Mouse (Mus musculus): Measurements from ENCODE around the gene Ptger1. TPM values are rescaled to one million over a fixed set of nuclear protein-coding genes. Genes with fewer than 3 reads are reported as not detected.

Gene Ptger1
- polyA plus RNA-seq, 1 experiment: 0.51 TPM

GRCm38 (mm10) chr8:83719693-83720092 lies 53.2 kb downstream of the Ptger1 start:
- H3K36me3 ChIP-seq (ENCODE audit: control insufficient read depth, insufficient read depth, low read length): peaks cover 2% of the 10 kb centered on the region; the same call in 1 of the 2 replicates
- no peak for TF ChIP-seq POLR2A (IDR thresholded peaks at IDR 0.05; ENCODE audit: control insufficient read depth, low read depth, low read length)
- TF ChIP-seq CTCF (IDR thresholded peaks at IDR 0.05; ENCODE audit: control insufficient read depth, insufficient read depth, insufficient replicate concordance, low read depth, low read length): no peak
- no peak overlapping the region for H3K27ac ChIP-seq (ENCODE audit: control insufficient read depth, insufficient read depth, low read depth, low read length)

GRCm38 (mm10) chr8:83721405-83722025 lies 55.0 kb downstream of the Ptger1 start:
- H3K36me3 ChIP-seq (ENCODE audit: control insufficient read depth, insufficient read depth, low read length): peaks cover 2% of the 10 kb centered on the region; the same call in 1 of the 2 replicates
- no peak overlapping the region for H3K27ac ChIP-seq (ENCODE audit: control insufficient read depth, insufficient read depth, low read depth, low read length)
- no peaks in the 10 kb centered on the region for H3K27me3 ChIP-seq (ENCODE audit: control insufficient read depth, insufficient read depth, low read length)
- H3K4me3 ChIP-seq (ENCODE audit: control insufficient read depth, low read depth, low read length): no peak overlapping the region
- TF ChIP-seq POLR2A (IDR thresholded peaks at IDR 0.05; ENCODE audit: control insufficient read depth, low read depth, low read length) (no peak), CTCF (IDR thresholded peaks at IDR 0.05; ENCODE audit: control insufficient read depth, insufficient read depth, insufficient replicate concordance, low read depth, low read length) (no peak)
- peaks cover 2% of the 10 kb centered on the region for H3K4me1 ChIP-seq (ENCODE audit: control insufficient read depth, insufficient read depth, low read length)

More at GRCm38 (mm10) chr8:83719693-83720092, 53.2 kb downstream of the Ptger1 start:
- H3K27me3 ChIP-seq (ENCODE audit: control insufficient read depth, insufficient read depth, low read length): no peaks in the 10 kb centered on the region
- H3K4me3 ChIP-seq (ENCODE audit: control insufficient read depth, low read depth, low read length): no peak overlapping the region
- peaks cover 2% of the 10 kb centered on the region; the same call in 1 of the 2 replicates for H3K4me1 ChIP-seq (ENCODE audit: control insufficient read depth, insufficient read depth, low read length)

Other genes with a start within 250 kb of the Ptger1 start
- gene Scoc, start 208.3 kb upstream of the Ptger1 start, polyA plus RNA-seq (2012; rRNA removed): 8.3 and 8.5 TPM in 2 replicates
- gene Olfr370, start 130.9 kb upstream of the Ptger1 start, polyA plus RNA-seq (2012; rRNA removed): not detected in 2 replicates
- gene Ndufb7, start 100.0 kb upstream of the Ptger1 start, polyA plus RNA-seq (2012; rRNA removed): 231 and 259 TPM in 2 replicates
- 159 and 173 TPM in 2 replicates for gene Tecr, start 58.7 kb upstream of the Ptger1 start, polyA plus RNA-seq (2012; rRNA removed)
- gene Dnajb1, start 58.5 kb upstream of the Ptger1 start, polyA plus RNA-seq (2012; rRNA removed): 203 and 207 TPM in 2 replicates
- 12.1 and 12.2 TPM in 2 replicates for gene Gipc1, start 14.0 kb upstream of the Ptger1 start, polyA plus RNA-seq (2012; rRNA removed)
- gene Pkn1, start 32.5 kb downstream of the Ptger1 start, polyA plus RNA-seq (2012; rRNA removed): 13.3 and 16.6 TPM in 2 replicates
- gene Ddx39, start 48.5 kb downstream of the Ptger1 start, polyA plus RNA-seq (2012; rRNA removed): 101 and 105 TPM in 2 replicates
- 6.1 and 13.1 TPM in 2 replicates for gene Adgre5, start 74.6 kb downstream of the Ptger1 start, polyA plus RNA-seq (2012; rRNA removed)
- gene Adgrl1, start 233.4 kb downstream of the Ptger1 start, polyA plus RNA-seq (2012; rRNA removed): 54.3 and 64.0 TPM in 2 replicates